Mouse (Mus musculus) ZHBTc4 (cell line): ENCODE results near the gene Rgs4.
A peak's percentile ranks its signal among the peaks of the same experiment; 100 is the strongest.

Experiments used
- DNase-seq: peaks from one replicate; pipeline ENCODE4 v3.0.0-alpha.2; 2011; ENCODE audit warnings: low read depth, low spot score

The Rgs4 gene

GRCm38 (mm10) chr1:169747473-169747872, at the start of gene Rgs4:
Gene Rgs4 (minus strand): TSS chr1:169747642.
- DNase-seq = peak; percentile 12

- DNase-seq = peak; percentile 6
These were observed 45.0 kb upstream of the Rgs4 start for GRCm38 (mm10) chr1:169792437-169792836.

DNA sequence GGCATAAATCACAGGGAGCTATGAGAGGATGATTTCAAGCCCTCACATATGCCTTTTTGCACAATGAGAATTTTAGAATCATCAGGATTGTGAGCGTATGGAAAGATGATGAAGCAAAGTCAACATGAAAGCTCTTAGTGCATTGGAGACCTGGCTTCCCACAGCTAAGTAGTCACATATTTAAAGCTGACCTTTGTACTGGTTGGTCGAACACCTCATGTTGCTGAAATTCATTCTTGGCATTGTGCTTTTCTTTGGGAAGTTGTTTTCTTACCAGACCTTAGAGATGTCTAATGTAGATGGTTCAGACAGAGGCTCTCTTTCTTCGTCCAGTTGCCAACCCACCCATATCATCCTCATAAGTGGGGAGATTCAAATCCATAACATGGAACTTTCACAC, 38.5 kb upstream of the Rgs4 start:
- no peak for DNase-seq

DNA sequence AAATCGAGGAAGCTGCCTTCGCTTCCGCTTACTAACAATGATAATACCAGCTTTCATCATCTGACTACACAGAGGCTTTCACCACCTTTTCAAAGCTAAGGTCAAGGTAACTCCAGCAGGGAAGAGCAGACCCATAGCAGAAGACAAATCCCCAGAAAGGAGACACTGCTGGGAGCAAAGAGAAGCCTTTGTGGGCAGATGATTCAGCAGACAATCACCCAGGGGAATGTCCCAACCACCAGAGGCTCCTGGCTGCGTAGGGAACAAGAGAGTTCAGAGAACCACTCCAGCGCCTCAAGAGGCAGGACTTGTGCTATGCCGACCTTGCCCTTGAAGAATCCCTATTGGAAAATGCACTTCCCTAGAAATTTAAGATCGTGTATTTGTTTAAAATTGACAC, 29.1 kb upstream of the Rgs4 start:
- DNase-seq = peak; percentile 3

DNA sequence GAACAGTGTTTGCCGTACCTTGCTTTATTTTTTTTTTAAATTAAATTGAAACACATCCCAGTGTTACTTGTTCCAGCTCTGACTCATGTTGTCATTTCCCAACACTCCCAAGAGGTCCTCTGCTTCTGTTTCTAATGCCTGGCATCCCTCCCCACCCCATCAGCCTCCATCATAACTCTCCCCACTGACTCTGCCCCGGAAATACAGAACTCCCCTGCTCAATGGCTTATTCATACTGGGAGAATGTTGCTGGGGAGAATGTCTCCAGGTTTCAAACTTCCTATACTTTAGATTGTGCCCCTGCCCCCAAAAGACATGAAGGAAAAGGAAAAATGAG, 17.1 kb upstream of the Rgs4 start:
- no peak for DNase-seq

DNA sequence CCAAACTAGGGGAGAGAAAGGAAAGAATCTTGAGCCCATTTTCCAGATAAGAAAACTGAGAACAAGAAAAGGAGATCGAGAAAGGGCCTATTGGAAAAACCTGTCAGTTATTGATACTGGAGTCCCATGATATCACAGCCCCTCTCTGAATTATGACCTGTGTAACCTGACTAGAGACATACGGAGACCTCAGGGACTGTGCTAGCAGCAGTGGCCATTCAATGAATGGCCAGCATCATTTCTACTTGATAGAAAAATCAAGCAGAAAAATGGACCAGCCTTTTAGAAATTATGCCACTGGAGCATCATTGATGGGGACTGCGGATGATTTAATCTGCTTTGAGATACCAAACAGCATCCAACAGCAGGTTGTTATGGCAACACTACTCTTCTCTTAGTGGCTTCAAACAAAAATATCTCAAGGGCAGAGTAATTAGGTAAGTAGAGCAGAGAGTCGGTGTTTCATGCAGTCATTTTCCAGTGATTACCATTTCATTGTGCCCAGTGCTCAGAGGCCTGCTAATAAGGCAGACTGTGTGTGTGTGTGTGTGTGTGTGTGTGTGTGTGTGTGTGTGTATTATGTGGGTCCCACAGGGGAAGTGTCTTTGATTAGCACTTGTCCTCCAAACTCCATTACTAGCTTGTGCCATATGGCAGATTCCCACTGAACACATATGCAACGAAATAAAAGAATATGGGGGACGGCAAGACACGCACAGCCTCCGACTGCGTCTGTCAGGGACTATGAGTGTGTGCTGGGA, 16.6 kb upstream of the Rgs4 start:
- no peak for DNase-seq

DNA sequence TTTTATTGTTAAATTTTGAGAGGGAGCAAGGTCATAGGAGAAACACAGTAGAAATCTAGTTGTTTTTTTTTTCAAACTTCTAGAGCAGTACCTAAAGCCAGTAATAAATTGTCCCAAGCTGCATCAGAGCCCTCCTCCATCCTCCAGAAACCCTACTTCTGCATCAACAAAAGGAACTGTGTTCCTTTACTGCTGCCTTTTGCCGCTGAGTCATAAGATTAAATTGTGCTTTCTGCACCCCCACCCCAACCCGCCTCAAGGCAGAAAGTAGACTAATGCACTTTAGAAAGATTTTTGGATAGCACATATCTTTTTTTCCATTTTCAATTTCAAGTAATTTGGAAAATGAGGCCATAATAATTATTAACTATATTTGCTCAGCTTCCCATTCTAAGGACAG, 15.1 kb upstream of the Rgs4 start:
- no peak for DNase-seq

- DNase-seq = no peak
These were observed 9.1 kb upstream of the Rgs4 start for GRCm38 (mm10) chr1:169756532-169756931.

- no peak for DNase-seq
These were observed 5.0 kb upstream of the Rgs4 start for GRCm38 (mm10) chr1:169752395-169752794.

DNA sequence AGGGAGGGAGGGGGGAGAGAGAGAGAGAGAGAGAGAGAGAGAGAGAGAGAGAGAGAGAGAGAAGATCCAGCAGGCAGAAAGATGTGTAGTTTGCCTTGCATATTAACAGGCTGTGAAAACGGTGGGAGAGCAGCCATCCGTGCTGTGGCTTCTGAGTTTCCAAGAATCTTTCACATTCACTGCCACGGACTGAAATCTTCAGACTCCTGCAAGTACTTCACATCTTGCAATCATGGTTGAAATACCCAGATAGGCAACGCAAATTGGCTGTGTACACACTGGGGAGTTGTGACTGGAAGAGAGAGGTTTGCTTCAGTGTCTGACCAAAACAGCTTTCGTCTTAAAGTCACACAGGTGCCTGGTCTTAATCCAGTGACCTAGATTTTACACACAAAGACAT, 997 bp upstream of the Rgs4 start:
- DNase-seq = no peak

- DNase-seq = no peak
These were observed 460 bp upstream of the Rgs4 start for GRCm38 (mm10) chr1:169747902-169748301.

GRCm38 (mm10) chr1:169741147-169741546, 6.3 kb downstream of the Rgs4 start:
- DNase-seq = no peak

DNA sequence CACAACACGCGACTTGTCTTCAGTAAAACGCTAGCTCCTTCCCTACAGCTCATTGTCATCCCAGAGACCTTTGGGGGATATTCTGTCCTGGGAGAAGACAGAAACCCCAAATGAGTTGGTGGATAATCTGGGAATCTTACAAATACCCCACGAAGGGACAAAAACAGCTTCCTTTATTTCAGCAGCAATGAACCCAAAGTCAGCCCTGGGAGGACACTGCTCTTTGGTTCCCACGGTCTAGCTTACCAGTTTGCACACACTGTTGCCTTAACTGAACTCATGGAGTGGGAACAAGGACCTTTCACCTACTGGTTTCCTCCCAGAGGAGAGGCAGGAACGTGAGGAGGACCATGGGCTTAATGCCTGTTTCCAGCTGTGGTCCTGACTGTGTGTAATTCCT, 10.2 kb downstream of the Rgs4 start:
- no peak for DNase-seq

GRCm38 (mm10) chr1:169736139-169736538, 11.3 kb downstream of the Rgs4 start:
- DNase-seq = no peak

GRCm38 (mm10) chr1:169730599-169731100, 16.8 kb downstream of the Rgs4 start:
- DNase-seq = no peak

GRCm38 (mm10) chr1:169726319-169726718, 21.1 kb downstream of the Rgs4 start:
- no peak for DNase-seq

DNA sequence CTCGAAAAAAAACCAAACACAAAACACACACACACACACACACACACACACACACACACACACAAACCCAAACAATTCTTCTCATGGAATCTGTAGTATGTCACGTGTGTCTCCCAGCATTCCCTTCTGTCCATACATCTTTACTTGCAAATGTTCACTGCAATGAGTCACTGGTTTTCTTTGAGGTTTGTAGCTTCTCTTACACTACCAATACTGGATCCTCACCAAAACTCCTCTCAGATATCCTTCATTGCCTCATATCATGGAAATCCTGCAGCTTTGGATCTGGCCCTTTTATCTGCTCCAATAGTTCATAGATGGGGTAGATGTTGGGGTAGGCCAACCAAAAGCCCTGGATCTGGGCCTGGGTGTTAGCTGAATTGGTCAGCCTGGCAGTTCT, 25.6 kb downstream of the Rgs4 start:
- no peak for DNase-seq

- DNase-seq = no peak
These were observed 42.9 kb downstream of the Rgs4 start for GRCm38 (mm10) chr1:169704395-169705087.

DNA sequence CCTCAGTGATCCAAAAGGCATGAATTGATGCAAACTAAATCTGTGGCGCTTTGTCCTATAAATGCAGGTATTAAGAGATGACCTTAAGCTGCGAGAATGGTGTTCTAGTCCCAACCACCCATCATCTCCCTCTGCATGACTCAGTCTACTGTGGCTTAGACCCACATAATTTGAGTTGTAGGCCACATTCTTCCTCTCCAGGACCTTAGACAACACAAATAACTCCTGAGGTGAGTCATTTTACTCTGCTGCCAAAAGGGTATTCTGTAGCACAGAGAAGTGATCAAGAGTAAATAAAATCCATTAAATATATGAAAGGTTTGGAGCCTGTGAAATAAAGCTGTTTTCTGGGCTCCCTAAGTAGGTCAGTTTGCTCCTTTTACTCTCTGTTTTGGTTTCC, 48.3 kb downstream of the Rgs4 start:
- DNase-seq = no peak

DNA sequence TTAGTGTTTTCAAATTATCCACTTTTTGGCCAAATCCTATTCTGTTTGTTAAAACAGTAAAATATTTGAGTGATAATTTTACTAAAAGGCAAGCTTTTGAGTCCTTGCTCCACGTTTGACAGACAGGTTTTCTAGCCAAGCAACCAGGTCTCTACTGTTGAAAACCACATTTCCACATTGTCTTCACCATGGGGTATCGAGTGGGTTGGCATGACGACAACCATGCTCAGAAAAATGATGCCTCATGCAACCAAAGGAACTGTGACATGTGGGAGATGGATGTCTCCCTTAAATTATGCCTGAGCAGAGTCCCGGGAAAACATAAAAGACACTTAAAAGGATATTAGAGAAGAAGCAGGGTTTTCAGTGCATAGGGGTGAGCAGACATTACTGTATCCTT, 50.2 kb downstream of the Rgs4 start:
- DNase-seq = no peak

- no peak for DNase-seq
These were observed 52.1 kb downstream of the Rgs4 start for GRCm38 (mm10) chr1:169695356-169695755.

GRCm38 (mm10) chr1:169693537-169693936, 53.9 kb downstream of the Rgs4 start:
- no peak for DNase-seq

DNA sequence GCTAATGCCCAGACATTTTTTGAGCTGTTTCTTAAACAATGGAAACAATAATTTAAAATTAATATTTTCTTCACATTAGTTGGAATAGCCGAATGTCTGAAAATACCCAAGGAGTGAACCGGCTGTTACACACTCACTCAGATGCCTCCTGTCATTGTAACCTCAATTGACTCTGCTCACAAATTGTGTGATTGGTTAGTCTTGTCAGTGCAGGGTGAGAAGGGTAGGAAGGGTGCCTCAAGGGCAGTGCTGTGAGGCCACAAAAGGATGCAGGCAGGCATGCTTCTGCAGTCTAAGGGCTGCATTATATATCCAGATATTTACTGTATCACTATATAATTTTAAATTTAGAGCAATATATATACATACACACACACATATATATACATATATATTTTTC, 54.4 kb downstream of the Rgs4 start:
- no peak for DNase-seq
